Mouse (Mus musculus) heart, postnatal 0 days (tissue): ENCODE measurements at regions not wholly inside any gene's neighbourhood (a gene's known extent, or its start where the extent isn't known, plus 50 kb on each side); places are given as distances from the start of the nearest gene placed in this dataset.

Experiments
- CTCF ChIP-seq: IDR thresholded peaks from 2 replicates; pipeline ENCODE4 v1.5.1; 2016; ENCODE audit warnings: antibody characterized with exemption, control low read depth, low read depth
- EP300 ChIP-seq: IDR thresholded peaks from 2 replicates; pipeline ENCODE4 v1.6.1; 2016; ENCODE audit warnings: antibody characterized with exemption, low read depth

DNA sequence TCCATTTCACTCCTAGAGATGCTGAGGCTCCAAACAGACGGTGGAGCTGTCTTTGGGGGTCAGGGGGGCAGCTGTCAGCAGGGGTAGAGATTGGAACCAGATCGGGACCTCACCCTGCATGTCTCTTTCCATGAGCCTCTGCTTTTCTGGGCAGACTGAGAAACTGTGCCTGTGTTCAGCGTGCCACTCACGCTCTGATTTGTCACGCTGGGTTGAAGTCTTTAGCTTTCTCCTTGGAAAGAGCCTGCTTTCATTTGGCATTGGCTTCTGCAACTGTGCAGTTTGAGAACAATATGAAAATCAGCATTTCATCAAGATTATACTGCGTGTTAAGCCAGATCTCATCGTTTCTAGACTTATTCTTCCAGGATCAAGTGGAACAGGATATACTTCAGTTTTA is 114.5 kb upstream of the Mycn start:
- no peak for TF ChIP-seq CTCF
- TF ChIP-seq EP300, result no peak
